Mouse (Mus musculus) CD8-positive naive resting alpha-beta T cell, adult 57 days (primary cell): ENCODE data around the gene Otc. TPM values are rescaled to one million over a fixed set of nuclear protein-coding genes. Genes with fewer than 3 reads are reported as not detected.

ENCODE experiments used
- total RNA-seq: library from RNA; stranded (reverse); gene quantifications from one replicate; pipeline ENCODE4 v1.2.4, GENCODE M21; 2023

Gene Otc
- total RNA-seq: not detected

DNA sequence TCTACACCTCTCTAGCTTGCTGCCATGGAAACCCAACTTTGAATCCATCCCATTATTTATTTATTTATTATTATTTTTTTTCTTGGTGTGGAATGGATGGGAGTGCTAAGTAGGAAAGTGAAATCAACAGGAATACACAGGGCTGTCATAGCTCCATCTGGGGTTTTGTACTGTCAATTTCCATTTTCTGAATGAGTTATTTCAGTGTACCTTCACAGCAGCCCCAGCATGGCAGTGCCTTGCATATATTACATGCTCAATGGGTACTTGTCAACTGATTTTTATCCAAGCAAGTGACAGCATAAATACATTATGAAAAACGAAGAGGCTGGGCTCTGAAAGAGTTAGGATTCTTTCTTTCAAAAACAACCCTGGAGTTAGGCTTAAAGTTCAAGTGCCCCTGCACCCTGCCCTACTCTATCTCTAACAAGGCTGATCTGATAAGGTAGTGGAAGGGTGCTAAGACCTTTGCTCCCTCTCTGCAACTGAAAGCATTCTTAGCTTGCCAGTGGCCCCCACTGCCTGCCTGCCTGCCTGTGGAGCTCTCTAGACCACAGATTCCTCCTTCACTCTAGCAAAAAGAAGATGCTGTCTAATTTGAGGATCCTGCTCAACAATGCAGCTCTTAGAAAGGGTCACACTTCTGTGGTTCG, at the start of gene Otc:
Otc (plus strand) TSS at position 454 of the 653 bp plus-strand sequence.

DNA sequence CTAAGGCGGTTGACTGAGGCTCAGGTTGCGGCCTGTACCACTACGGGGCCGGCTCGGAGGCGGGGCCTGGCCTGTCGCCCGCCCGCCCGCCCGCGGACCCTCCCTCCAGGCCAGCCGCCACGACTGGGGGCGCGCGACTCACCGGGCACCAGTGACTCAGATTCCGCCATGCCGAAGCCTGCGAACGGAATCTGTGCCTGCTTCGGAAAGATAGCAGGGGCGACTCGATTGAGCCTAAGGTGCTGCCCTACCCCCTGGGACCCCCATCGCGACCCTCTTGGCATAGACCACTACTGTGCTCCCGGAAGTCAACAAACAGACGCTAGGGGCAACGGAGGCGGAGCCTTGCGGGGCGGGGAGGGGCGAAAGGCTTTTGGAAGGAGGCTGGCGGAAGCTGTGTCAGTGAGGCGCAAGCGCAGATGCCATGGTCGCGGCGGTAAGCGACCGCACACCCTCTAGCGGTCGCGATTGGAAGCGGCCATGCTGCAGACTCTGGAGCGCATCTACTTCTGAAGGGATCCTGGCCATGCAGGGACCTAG, 35.6 kb upstream of the Otc start, which contains the start of gene Rpgr:
Rpgr (minus strand) TSS at position 511 of the 540 bp plus-strand sequence.

Other genes with a start within 250 kb of the Otc start
- not detected for gene Srpx, start 134.6 kb upstream of the Otc start, total RNA-seq
- gene Rpgr, start 35.4 kb upstream of the Otc start, total RNA-seq: 3.6 TPM
- not detected for gene Tspan7, start 232.9 kb downstream of the Otc start, total RNA-seq